Mouse (Mus musculus): Measurements from ENCODE around the gene Ccdc78.

- TF ChIP-seq CTCF (IDR thresholded peaks at IDR 0.05; ENCODE audit: low read depth), result no peak
- TF ChIP-seq EP300 (optimal IDR thresholded peaks at IDR 0.05), result no peak
Observed at GRCm38 (mm10) chr17:25761561-25761970, 24.8 kb upstream of the Ccdc78 start.
